Mouse (Mus musculus): ENCODE data around the gene Ppp2r2d.

Gene Ppp2r2d

GRCm38 (mm10) chr7:138856670-138857069, 10.8 kb downstream of the Ppp2r2d start:
- DNase-seq (ENCODE audit: low read depth, low spot score): peak; percentile 80

DNA sequence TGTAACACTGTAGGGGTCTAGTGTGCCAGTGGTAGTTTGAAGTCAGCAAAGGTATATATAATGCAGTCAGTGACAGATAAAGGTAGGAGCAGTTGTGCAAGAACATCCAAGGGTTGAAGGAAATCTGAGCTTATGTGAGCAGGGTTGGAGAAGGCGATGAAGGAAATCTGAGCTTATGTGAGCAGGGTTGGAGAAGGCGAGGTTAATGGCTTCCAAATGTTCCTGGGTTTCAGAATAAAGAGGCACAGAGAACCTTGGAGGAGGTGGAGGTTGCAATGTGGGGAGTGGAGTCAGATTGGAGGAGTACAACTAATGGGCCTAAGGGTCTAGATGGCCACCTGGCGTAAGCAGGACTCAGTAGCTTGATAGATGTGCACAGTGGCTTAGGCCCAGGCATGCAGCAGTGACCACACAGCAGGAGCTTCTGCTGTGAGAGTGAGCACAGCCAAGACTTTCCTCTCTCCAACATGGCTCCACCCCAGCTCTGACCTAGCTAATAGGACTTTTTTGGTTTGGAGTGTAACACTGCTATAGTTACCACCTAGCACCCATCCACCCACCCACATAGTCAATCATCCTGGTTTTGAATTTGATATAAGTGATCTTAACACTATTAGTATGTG, 18.2 kb downstream of the Ppp2r2d start:
- DNase-seq (ENCODE audit: low read depth, low spot score): peak; percentile 68

- DNase-seq (ENCODE audit: low read depth, low spot score): no peak
Measured at GRCm38 (mm10) chr7:138864776-138865175, 18.9 kb downstream of the Ppp2r2d start.

GRCm38 (mm10) chr7:138867286-138867685, 21.4 kb downstream of the Ppp2r2d start:
- peak; percentile 58 for DNase-seq (ENCODE audit: low read depth, low spot score)

GRCm38 (mm10) chr7:138868316-138868715, 22.4 kb downstream of the Ppp2r2d start:
- DNase-seq (ENCODE audit: low read depth, low spot score): no peak

- no peak for DNase-seq (ENCODE audit: low read depth, low spot score)
Measured at GRCm38 (mm10) chr7:138872956-138873355, 27.1 kb downstream of the Ppp2r2d start.

GRCm38 (mm10) chr7:138875031-138875430, 29.2 kb downstream of the Ppp2r2d start:
- DNase-seq (ENCODE audit: low read depth, low spot score): peak; percentile 79

DNA sequence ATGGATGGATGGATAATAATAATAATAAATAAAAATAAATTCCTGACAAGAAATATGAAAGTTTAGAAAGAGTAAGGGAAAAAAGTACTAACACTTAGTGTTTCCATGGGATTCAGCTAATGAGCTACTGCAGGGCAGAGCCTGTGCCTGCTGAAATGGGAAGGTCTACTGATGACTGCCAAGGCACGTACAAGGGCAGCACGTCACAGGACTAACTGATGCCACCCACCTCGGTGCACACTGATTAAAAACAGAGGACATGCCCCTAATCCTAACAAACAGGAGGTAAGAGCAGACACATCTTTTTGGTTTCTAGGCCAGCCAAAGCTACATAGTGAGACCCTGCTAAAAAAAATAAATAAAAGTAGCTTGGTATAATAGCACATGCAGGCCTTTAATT, 37.8 kb downstream of the Ppp2r2d start:
- DNase-seq (ENCODE audit: low read depth, low spot score): no peak

GRCm38 (mm10) chr7:138885365-138886289, 39.7 kb downstream of the Ppp2r2d start:
- no peak for DNase-seq (ENCODE audit: low read depth, low spot score)

DNA sequence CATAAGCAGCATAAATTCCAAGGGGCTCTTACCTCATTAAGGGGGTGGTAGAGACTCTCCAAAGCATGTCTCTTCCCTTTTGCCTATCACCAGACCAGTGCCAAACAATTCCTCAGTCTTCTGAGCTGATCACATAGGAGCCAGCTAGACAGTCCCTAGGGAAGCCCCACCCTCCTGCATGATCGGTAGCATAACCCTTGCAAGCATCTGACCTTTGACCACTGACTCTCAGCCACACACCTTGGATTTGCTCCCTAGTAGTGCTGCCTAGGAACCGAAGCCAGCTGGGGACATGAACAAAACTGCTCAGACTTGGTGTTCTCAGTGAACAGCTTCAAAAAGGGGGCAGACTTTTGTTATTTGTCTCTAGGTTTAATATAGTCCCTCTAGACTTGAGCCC, 52.2 kb downstream of the Ppp2r2d start:
- no peak for DNase-seq (ENCODE audit: low read depth, low spot score)

DNA sequence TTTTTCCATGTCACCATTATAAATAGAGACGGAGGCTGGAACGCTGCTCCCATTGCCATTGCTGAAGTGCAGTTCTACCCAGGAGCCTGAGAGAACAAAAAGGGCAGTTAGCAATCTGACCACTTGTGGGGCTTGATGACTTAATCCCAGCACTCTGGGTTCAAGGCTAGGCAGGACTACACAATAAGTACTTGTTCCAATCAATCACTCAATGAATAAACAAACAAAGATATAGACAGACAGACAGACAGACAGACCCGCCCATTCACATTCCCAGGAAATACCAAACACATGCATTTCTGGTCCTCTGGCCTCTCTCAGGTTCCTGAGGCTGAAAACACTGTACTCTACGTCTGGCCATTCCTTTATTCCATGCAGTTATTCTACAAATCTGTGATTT, 52.9 kb downstream of the Ppp2r2d start:
- DNase-seq (ENCODE audit: low read depth, low spot score): no peak

- no peak for DNase-seq (ENCODE audit: low read depth, low spot score)
Measured at GRCm38 (mm10) chr7:138903886-138904435, 58.1 kb downstream of the Ppp2r2d start.

- no peak for DNase-seq (ENCODE audit: low read depth, low spot score)
Measured at GRCm38 (mm10) chr7:138906441-138906840, 60.6 kb downstream of the Ppp2r2d start.

DNA sequence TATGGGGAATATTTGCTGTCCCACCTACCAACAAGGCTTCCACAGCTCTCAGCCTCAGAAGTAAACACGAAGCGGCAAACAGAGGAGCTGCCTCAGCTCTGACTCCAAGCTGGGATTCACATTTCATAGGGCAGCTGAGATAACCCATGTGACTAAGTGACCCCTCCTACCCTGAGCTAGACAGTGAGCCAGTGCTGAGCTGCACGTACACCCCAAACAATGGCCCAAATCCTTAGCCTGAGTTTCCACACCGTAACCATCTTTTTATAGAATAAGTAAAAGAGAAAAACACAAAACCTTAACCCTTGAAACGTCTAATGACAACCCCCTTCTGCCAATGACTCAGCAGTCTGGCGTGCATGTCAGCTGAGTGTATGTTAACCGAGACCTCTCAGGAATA, 61.2 kb downstream of the Ppp2r2d start:
- peak; percentile 87 for DNase-seq (ENCODE audit: low read depth, low spot score)

DNA sequence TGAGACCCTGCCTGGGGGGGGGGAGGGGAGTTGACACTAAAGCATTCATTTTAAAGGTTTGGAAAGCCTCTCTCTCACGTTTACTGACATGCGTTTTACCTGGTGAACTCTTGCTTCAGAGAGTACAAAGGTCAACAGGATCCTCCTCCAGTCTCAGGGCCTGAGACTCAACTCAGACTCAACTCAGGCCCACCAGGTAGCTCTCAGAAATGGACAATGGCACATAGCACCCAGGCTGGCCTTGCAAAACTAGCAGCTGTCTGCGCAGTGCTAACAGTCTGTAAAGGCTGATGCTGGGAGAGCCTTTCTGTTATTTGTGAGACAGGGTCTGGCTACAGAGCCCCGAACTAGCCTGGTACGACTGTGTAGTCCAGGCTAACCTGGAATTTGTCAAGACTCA, 62.1 kb downstream of the Ppp2r2d start:
- no peak for DNase-seq (ENCODE audit: low read depth, low spot score)

GRCm38 (mm10) chr7:138908768-138909276, 62.9 kb downstream of the Ppp2r2d start:
- peak; percentile 32 for DNase-seq (ENCODE audit: low read depth, low spot score)

DNA sequence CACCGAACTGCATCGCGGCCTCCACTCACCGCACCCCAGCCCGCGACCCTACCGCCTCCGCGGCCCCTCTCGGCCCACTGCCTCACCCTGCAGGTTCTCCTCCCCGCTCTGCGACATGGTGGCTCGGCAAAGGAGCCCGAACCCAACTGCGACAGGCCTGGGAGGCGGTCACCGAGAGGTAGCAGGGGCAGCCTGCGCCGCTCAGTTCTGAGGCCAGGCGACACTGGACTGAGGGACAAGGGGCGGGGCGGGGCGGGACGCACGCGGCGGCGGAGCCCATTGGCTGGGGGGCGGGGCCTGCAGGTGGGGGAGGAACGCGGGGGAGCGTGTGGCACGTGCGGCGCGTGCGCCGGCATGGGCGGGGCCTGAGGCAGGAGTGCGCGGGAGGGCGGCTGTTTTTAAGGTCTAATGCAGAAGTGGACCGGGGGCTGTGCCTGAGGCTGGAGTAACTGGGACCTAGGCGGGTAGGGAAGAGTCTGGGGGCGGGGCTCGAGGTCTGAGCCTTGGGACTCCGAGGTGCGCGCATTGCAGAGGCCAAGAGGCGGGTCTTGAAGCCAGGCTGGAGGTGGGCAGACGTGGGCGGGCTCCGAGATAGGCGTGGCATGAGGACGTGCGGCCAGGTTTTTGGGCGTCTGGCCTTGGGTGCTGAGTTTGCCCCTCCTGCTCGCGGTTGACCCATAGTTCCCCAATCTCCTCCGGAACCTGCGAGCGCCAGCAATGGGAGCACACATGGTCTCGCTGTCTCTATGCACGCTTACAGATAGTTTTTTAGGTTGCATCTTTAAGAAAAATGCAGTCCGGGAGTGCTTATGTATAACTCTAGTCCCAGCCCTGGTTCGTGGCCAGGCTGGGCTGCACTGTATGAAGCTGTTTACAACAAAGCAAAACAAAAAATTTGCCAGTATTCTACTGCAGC, 63.7 kb downstream of the Ppp2r2d start, which contains the start of gene Bnip3:
TSS of gene Bnip3 (minus strand) at position 243 of the 916 bp plus-strand sequence.
- DNase-seq (ENCODE audit: low read depth, low spot score): peak; percentile 95

- DNase-seq (ENCODE audit: low read depth, low spot score): no peak
Measured at GRCm38 (mm10) chr7:138910193-138910562, 64.3 kb downstream of the Ppp2r2d start.

DNA sequence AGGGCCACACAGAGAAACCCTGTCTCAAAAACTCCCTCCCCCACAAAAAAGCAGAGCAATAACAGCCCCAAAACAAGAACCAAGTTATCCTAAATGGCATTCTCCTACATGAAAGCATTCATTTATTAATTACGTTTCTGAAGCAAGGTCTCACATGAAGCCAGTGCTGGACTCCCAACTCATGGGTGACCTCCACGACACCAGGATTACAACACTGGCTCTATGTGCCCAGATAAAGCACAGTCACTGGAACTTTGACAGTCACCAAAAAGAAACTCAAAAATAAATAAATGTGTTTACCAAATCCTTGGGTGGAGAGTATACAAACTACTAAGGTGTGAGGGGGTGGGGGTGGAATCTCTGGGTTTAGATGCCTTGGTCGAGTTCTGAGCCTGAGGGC, 67.7 kb downstream of the Ppp2r2d start:
- no peak for DNase-seq (ENCODE audit: low read depth, low spot score)

DNA sequence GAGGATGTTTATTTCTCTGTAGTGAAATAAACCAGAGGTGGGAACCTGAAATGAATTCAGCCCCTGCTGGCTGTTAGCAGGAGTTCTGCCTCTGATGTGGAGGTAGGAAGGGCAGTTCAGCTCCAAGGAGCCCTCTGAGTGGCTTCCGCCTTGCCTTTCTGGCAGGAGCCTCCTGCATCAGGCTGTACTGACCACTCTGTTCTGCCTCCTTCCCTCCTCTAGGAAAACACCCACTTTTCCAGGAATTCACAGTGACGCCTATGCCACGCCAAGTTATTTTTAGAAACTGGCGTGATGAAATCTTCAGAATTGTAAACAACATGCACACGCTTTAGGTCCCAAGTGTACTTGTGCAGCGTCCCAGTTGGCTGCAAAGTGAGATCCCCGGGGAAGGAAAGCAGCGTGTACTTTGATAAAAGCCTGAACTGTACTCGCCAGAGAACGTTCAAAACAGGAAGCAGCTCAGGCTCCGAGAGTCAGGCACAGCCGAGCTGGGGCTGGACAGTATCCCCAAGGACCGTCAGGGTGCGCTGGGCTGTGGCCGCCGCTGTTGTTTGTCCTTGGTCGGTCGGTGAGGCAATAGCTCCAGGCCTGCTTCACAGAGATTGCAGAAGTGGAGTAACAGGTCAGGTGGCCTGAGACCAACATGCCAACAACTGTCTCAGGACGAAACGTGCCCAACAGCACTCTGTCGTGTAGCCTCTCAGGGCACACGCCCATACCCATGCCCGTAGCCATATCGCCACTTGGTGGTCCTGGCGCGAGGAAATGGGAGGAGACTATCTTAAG, 73.5 kb downstream of the Ppp2r2d start:
- peak; percentile 57 for DNase-seq (ENCODE audit: low read depth, low spot score)
